Mouse (Mus musculus): ENCODE measurements around the gene Usp47. TPM values are rescaled to one million over a fixed set of nuclear protein-coding genes. Genes with fewer than 3 reads are reported as not detected.

The Usp47 gene
- total and polyA plus RNA-seq, 3 experiments: 37.3 to 122 (median 47.8) TPM

- Histone ChIP-seq H3K27me3 (ENCODE audit: control insufficient read depth in 1 of 2, insufficient read depth in 2 of 2, low read length in 2 of 2) (no peaks in the 10 kb centered on the region), H3K27ac (ENCODE audit: control insufficient read depth, low read depth, low read length) (no peak overlapping the region), H3K9ac (ENCODE audit: control insufficient read depth, low read depth, low read length, poor library complexity, severe bottlenecking) (no peak overlapping the region), H3K9me3 (replicated peaks; ENCODE audit: insufficient read depth, low read length) (no peaks in the 10 kb centered on the region), H3K36me3 (ENCODE audit: control insufficient read depth in 1 of 2, insufficient read depth in 2 of 2, low read length in 2 of 2) (no peaks in the 10 kb centered on the region), H3K79me2 (ENCODE audit: control insufficient read depth, insufficient read depth, low read length, poor library complexity) (no peaks in the 10 kb centered on the region), H3K4me3 (ENCODE audit: control insufficient read depth in 1 of 2, insufficient read depth in 1 of 2, low read depth in 2 of 2, low read length in 2 of 2) (no peak overlapping the region), H3K4me1 (ENCODE audit: control insufficient read depth in 1 of 2, insufficient read depth in 2 of 2, low read length in 2 of 2) (no peaks in the 10 kb centered on the region)
- no peak for DNase-seq (ENCODE audit: low read depth, low spot score)
- TF ChIP-seq CHD2 (IDR thresholded peaks at IDR 0.05; ENCODE audit: low read length) (no peak), MXI1 (IDR thresholded peaks at IDR 0.05; ENCODE audit: low read depth, low read length) (no peak), E2F4 (IDR thresholded peaks at IDR 0.05; ENCODE audit: borderline replicate concordance, low read depth, low read length) (no peak), ZMIZ1 (IDR thresholded peaks at IDR 0.05; ENCODE audit: low read depth, low read length) (no peak), KAT2A (conservative IDR thresholded peaks at IDR 0.05; ENCODE audit: low read depth, low read length) (no peak), RAD21 (IDR thresholded peaks at IDR 0.05; ENCODE audit: low read depth, low read length) (no peak), MAX (IDR thresholded peaks at IDR 0.05; ENCODE audit: low read length) (no peak), UBTF (IDR thresholded peaks at IDR 0.05; ENCODE audit: borderline replicate concordance, insufficient read depth, low read depth, low read length) (no peak), USF1 (IDR thresholded peaks at IDR 0.05; ENCODE audit: low read depth, low read length) (no peak), POLR2AphosphoS5 (IDR thresholded peaks at IDR 0.05; ENCODE audit: borderline replicate concordance, low read depth, low read length) (no peak), SIN3A (IDR thresholded peaks at IDR 0.05; ENCODE audit: low read length) (no peak), MEF2A (IDR thresholded peaks at IDR 0.05; ENCODE audit: extremely low read depth, insufficient replicate concordance, low read depth, low read length, poor library complexity, severe bottlenecking) (no peak), GATA1 (IDR thresholded peaks at IDR 0.05; ENCODE audit: low read depth, low read length) (no peak), ZKSCAN1 (IDR thresholded peaks at IDR 0.05; ENCODE audit: low read depth, low read length) (no peak), NRF1 (IDR thresholded peaks at IDR 0.05; ENCODE audit: insufficient read depth, low read depth, low read length, poor library complexity, severe bottlenecking) (no peak)
Observed at GRCm38 (mm10) chr7:112133277-112133676, 110.0 kb downstream of the Usp47 start.

- DNase-seq (ENCODE audit: low read depth, low spot score): no peak
- H3K27ac ChIP-seq (ENCODE audit: control insufficient read depth, low read depth, low read length): no peak overlapping the region
- TF ChIP-seq CHD2 (IDR thresholded peaks at IDR 0.05; ENCODE audit: low read length) (no peak), RAD21 (IDR thresholded peaks at IDR 0.05; ENCODE audit: low read depth, low read length) (no peak), CHD1 (IDR thresholded peaks at IDR 0.05; ENCODE audit: low read depth, low read length) (no peak), KAT2A (conservative IDR thresholded peaks at IDR 0.05; ENCODE audit: low read depth, low read length) (no peak), UBTF (IDR thresholded peaks at IDR 0.05; ENCODE audit: borderline replicate concordance, insufficient read depth, low read depth, low read length) (no peak), HCFC1 (IDR thresholded peaks at IDR 0.05; ENCODE audit: low read depth, low read length) (no peak), CTCF (IDR thresholded peaks at IDR 0.05 in 2 of 3, conservative IDR thresholded peaks at IDR 0.05 in 1 of 3; ENCODE audit: control insufficient read depth in 1 of 3, insufficient read depth in 1 of 3, low read depth in 2 of 3, low read length in 3 of 3, poor library complexity in 1 of 3, severe bottlenecking in 1 of 3) (no peak), ZKSCAN1 (IDR thresholded peaks at IDR 0.05; ENCODE audit: low read depth, low read length) (no peak), USF1 (IDR thresholded peaks at IDR 0.05; ENCODE audit: low read depth, low read length) (no peak), TAL1 (IDR thresholded peaks at IDR 0.05; ENCODE audit: low read length) (no peak), E2F4 (IDR thresholded peaks at IDR 0.05; ENCODE audit: borderline replicate concordance, low read depth, low read length) (no peak), ZMIZ1 (IDR thresholded peaks at IDR 0.05; ENCODE audit: low read depth, low read length) (no peak), TBP (IDR thresholded peaks at IDR 0.05; ENCODE audit: low read depth, low read length) (no peak), GABPA (IDR thresholded peaks at IDR 0.05; ENCODE audit: low read depth, low read length) (no peak)
- no peak overlapping the region for H3K4me3 ChIP-seq (ENCODE audit: control insufficient read depth in 1 of 2, insufficient read depth in 1 of 2, low read depth in 2 of 2, low read length in 2 of 2)
- H3K9ac ChIP-seq (ENCODE audit: control insufficient read depth, low read depth, low read length, poor library complexity, severe bottlenecking): no peak overlapping the region
- H3K9me3 ChIP-seq (replicated peaks; ENCODE audit: insufficient read depth, low read length): no peaks in the 10 kb centered on the region
- no peaks in the 10 kb centered on the region for H3K36me3 ChIP-seq (ENCODE audit: control insufficient read depth in 1 of 2, insufficient read depth in 2 of 2, low read length in 2 of 2)
- no peaks in the 10 kb centered on the region for H3K79me2 ChIP-seq (ENCODE audit: control insufficient read depth, insufficient read depth, low read length, poor library complexity)
- no peaks in the 10 kb centered on the region for H3K4me1 ChIP-seq (ENCODE audit: control insufficient read depth in 1 of 2, insufficient read depth in 2 of 2, low read length in 2 of 2)
- H3K27me3 ChIP-seq (ENCODE audit: control insufficient read depth in 1 of 2, insufficient read depth in 2 of 2, low read length in 2 of 2): no peaks in the 10 kb centered on the region
Observed at GRCm38 (mm10) chr7:112135161-112135560, 111.9 kb downstream of the Usp47 start.

Data from MEL (cell line).